Mouse (Mus musculus): ENCODE results near the gene Myb.

The Myb gene

GRCm38 (mm10) chr10:21085044-21085443 is 75.7 kb downstream of the Myb start:
- no peak for DNase-seq (ENCODE audit: extremely low spot score, low spot score)

GRCm38 (mm10) chr10:21083391-21083918 is 77.3 kb downstream of the Myb start:
- no peak for DNase-seq (ENCODE audit: extremely low spot score, low spot score)

GRCm38 (mm10) chr10:21082447-21082846 is 78.3 kb downstream of the Myb start:
- DNase-seq (ENCODE audit: extremely low spot score, low spot score) = no peak

GRCm38 (mm10) chr10:21077151-21077719 is 83.5 kb downstream of the Myb start:
- DNase-seq (ENCODE audit: extremely low spot score, low spot score) = no peak

- no peak for DNase-seq (ENCODE audit: extremely low spot score, low spot score)
Measured at GRCm38 (mm10) chr10:21076731-21077130, 84.1 kb downstream of the Myb start.

GRCm38 (mm10) chr10:21076137-21076536 is 84.6 kb downstream of the Myb start:
- no peak for DNase-seq (ENCODE audit: extremely low spot score, low spot score)
